Mouse (Mus musculus) CH12.LX (cell line): Measurements from ENCODE around the gene Gm10644. TPM values are rescaled to one million over a fixed set of nuclear protein-coding genes. Genes with fewer than 3 reads are reported as not detected.

Experiments used
- DNase-seq: peaks from one replicate; pipeline ENCODE4 v3.0.0-alpha.2; 2013; ENCODE audit errors: extremely low read depth
- H3K27ac ChIP-seq: 2 replicates; pipeline ENCODE4 v1.5.1; 2012; ENCODE audit warnings: low read depth, mild to moderate bottlenecking, control low read depth, moderate library complexity; ENCODE audit not compliant: insufficient read depth
- H3K27me3 ChIP-seq: replicated peaks from 2 replicates; pipeline ENCODE3; 2012; ENCODE audit warnings: inconsistent platforms
- H3K36me3 ChIP-seq, 2 experiments: replicated peaks in 1 of 2; 2 replicates each; pipeline versions ENCODE3 to v1.6.1; 2012; ENCODE audit warnings: inconsistent platforms in 1 of 2, low read length in 1 of 2, mild to moderate bottlenecking in 1 of 2, mixed read lengths in 1 of 2, moderate library complexity in 1 of 2; ENCODE audit not compliant: control insufficient read depth in 1 of 2, insufficient read depth in 1 of 2
- H3K4me1 ChIP-seq, 2 experiments: 2 replicates each; pipeline ENCODE4 v1.6.1; 2012; ENCODE audit warnings: inconsistent platforms in 1 of 2, moderate library complexity in 1 of 2; ENCODE audit not compliant: insufficient read depth in 2 of 2, control insufficient read depth in 1 of 2
- H3K4me2 ChIP-seq: 2 replicates; pipeline ENCODE4 v1.6.1; 2012; ENCODE audit warnings: low read depth, mild to moderate bottlenecking, control low read depth; ENCODE audit not compliant: poor library complexity, insufficient read depth, severe bottlenecking
- H3K4me3 ChIP-seq, 3 experiments: fragments of 150-350 bp in 1 of 3; sonication (generic) in 1 of 3; replicated peaks in 1 of 3; 2 replicates each; pipeline versions ENCODE3 to v1.5.1; 2011 to 2012; ENCODE audit warnings: low read depth in 2 of 3, low read length in 2 of 3, mild to moderate bottlenecking in 2 of 3, moderate library complexity in 2 of 3, control low read depth in 1 of 3, improper control_type of control experiment in 1 of 3, inconsistent platforms in 1 of 3, mixed read lengths in 1 of 3; ENCODE audit not compliant: poor library complexity in 1 of 3
- H3K79me2 ChIP-seq: replicated peaks from 2 replicates; pipeline ENCODE4 v1.6.1; 2012; ENCODE audit warnings: mild to moderate bottlenecking, moderate library complexity; ENCODE audit not compliant: control insufficient read depth, poor library complexity, insufficient read depth, severe bottlenecking; ENCODE audit errors: extremely low read depth
- H3K9ac ChIP-seq: 2 replicates; pipeline ENCODE4 v1.6.1; 2012; ENCODE audit warnings: low read depth, mild to moderate bottlenecking, control low read depth, moderate library complexity; ENCODE audit not compliant: insufficient read depth
- H3K9me3 ChIP-seq: replicated peaks from 2 replicates; pipeline ENCODE3; 2012; ENCODE audit warnings: low read length, inconsistent platforms, mixed read lengths
- BHLHE40 ChIP-seq: IDR thresholded peaks from 2 replicates; pipeline ENCODE4 v1.6.1; 2011; ENCODE audit warnings: mild to moderate bottlenecking, low read depth, low read length, improper control_type of control experiment
- CHD1 ChIP-seq: IDR thresholded peaks from 2 replicates; pipeline ENCODE4 v1.6.1; 2012; ENCODE audit warnings: low read depth, low read length, improper control_type of control experiment, inconsistent platforms
- CHD2 ChIP-seq: IDR thresholded peaks from 2 replicates; pipeline ENCODE4 v1.6.1; 2011; ENCODE audit warnings: low read length, improper control_type of control experiment
- E2F4 ChIP-seq: IDR thresholded peaks from 2 replicates; pipeline ENCODE4 v1.6.1; 2011; ENCODE audit warnings: low read depth, low read length, improper control_type of control experiment; ENCODE audit not compliant: insufficient replicate concordance
- ELF1 ChIP-seq: IDR thresholded peaks from 2 replicates; pipeline ENCODE4 v1.6.1; 2014; ENCODE audit warnings: low read depth, mild to moderate bottlenecking, inconsistent platforms, low read length, improper control_type of control experiment
- EP300 ChIP-seq: IDR thresholded peaks from 2 replicates; pipeline ENCODE4 v1.6.1; 2011; ENCODE audit warnings: low read length, improper control_type of control experiment
- HCFC1 ChIP-seq: IDR thresholded peaks from 2 replicates; pipeline ENCODE4 v1.6.1; 2012; ENCODE audit warnings: low read depth, mild to moderate bottlenecking, inconsistent platforms, low read length, improper control_type of control experiment
- JUN ChIP-seq: IDR thresholded peaks from 2 replicates; pipeline ENCODE4 v1.6.1; 2011; ENCODE audit warnings: low read depth, mild to moderate bottlenecking, low read length, improper control_type of control experiment, moderate library complexity; ENCODE audit not compliant: insufficient read depth
- JUND ChIP-seq: conservative IDR thresholded peaks from 2 replicates; pipeline ENCODE4 v1.6.1; 2011; ENCODE audit warnings: low read depth, low read length, improper control_type of control experiment
- MYC ChIP-seq: IDR thresholded peaks from 2 replicates; pipeline ENCODE4 v1.6.1; 2011; ENCODE audit warnings: low read depth, mild to moderate bottlenecking, improper control_type of control experiment, low read length
- NELFE ChIP-seq: IDR thresholded peaks from 2 replicates; pipeline ENCODE4 v1.6.1; 2011; ENCODE audit warnings: low read depth, low read length, improper control_type of control experiment
- NRF1 ChIP-seq: IDR thresholded peaks from 2 replicates; pipeline ENCODE4 v1.6.1; 2014; ENCODE audit warnings: low read depth, mild to moderate bottlenecking, inconsistent platforms, low read length, improper control_type of control experiment, moderate library complexity
- POLR2A ChIP-seq: IDR thresholded peaks from 2 replicates; pipeline ENCODE4 v1.6.1; 2011; ENCODE audit warnings: low read depth, mild to moderate bottlenecking, improper control_type of control experiment, low read length
- POLR2AphosphoS2 ChIP-seq: IDR thresholded peaks from 2 replicates; pipeline ENCODE4 v1.6.1; 2011; ENCODE audit warnings: low read depth, low read length, improper control_type of control experiment
- RAD21 ChIP-seq: IDR thresholded peaks from 2 replicates; pipeline ENCODE4 v1.6.1; 2011; ENCODE audit warnings: low read depth, mild to moderate bottlenecking, low read length, improper control_type of control experiment, moderate library complexity
- RCOR1 ChIP-seq: conservative IDR thresholded peaks from 2 replicates; pipeline ENCODE4 v1.6.1; 2012; ENCODE audit warnings: low read depth, mild to moderate bottlenecking, inconsistent platforms, low read length, improper control_type of control experiment
- SIN3A ChIP-seq: IDR thresholded peaks from 2 replicates; pipeline ENCODE4 v1.6.1; 2012; ENCODE audit warnings: low read length, improper control_type of control experiment, inconsistent platforms
- SMC3 ChIP-seq: IDR thresholded peaks from 2 replicates; pipeline ENCODE4 v1.6.1; 2011; ENCODE audit warnings: low read depth, low read length, improper control_type of control experiment
- TBP ChIP-seq: conservative IDR thresholded peaks from 2 replicates; pipeline ENCODE4 v1.6.1; 2011; ENCODE audit warnings: low read depth, low read length, improper control_type of control experiment
- USF1 ChIP-seq: IDR thresholded peaks from 2 replicates; pipeline ENCODE4 v1.6.1; 2014; ENCODE audit warnings: low read depth, mild to moderate bottlenecking, inconsistent platforms, low read length, improper control_type of control experiment
- ZC3H11A ChIP-seq: IDR thresholded peaks from 2 replicates; pipeline ENCODE4 v1.6.1; 2012; ENCODE audit warnings: low read depth, mild to moderate bottlenecking, inconsistent platforms, low read length, improper control_type of control experiment
- ZMIZ1 ChIP-seq: IDR thresholded peaks from 2 replicates; pipeline ENCODE4 v1.6.1; 2012; ENCODE audit warnings: low read depth, mild to moderate bottlenecking, inconsistent platforms, low read length, improper control_type of control experiment
- dilution Hi-C: fragments of 300-500 bp; cut with MboI; formaldehyde crosslinking; loops from 2 replicates; pipeline ENCODE4 v1.14.3; 2020; ENCODE audit warnings: low sequenced_read_pairs; ENCODE audit not compliant: extremely low pct_unique_long_range_greater_than_20kb, extremely low pct_ligation_motif_present
- in situ Hi-C: fragments of 300-500 bp; cut with MboI; formaldehyde crosslinking; loops from 3 replicates; pipeline ENCODE4 v1.14.3; 2019; ENCODE audit warnings: low sequenced_read_pairs, low pct_ligation_motif_present, low pct_unique_long_range_greater_than_20kb, mixed read lengths
- polyA plus RNA-seq: library from polyadenylated mRNA; unstranded; fragments of >175 nt; gene quantifications from 2 replicates; pipeline ENCODE4 v1.2.1, GENCODE M21; 2012; ENCODE audit warnings: low read depth; ENCODE audit not compliant: insufficient read length
- total RNA-seq, 2 experiments: library from RNA; depleted of rRNA; stranded (reverse); fragments of 300-350 nt in 1 of 2; fragments of >200 nt in 1 of 2; gene quantifications; 2 replicates each; pipeline ENCODE4 v1.2.3; 2012 to 2014

Gm10644 gene
- total and polyA plus RNA-seq, 3 experiments, result 0.44 to 1.7 (median 0.58) TPM

DNA sequence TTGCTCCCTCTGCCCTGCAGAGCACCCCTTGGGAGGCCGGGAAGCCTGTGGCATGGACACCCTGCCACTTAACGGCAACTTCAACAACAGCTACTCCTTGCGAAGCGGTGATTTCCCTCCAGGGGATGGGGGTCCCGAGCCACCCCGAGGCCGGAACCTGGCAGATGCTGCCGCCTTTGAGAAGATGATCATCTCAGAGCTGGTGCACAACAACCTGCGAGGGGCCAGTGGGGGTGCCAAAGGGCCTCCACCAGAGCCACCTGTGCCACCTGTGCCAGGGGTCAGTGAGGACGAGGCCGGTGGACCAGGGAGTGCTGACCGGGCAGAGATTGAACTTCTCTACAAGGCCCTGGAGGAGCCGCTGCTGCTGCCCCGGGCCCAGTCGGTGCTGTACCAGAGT is 16.7 kb downstream of the Gm10644 start:
- Histone ChIP-seq H3K36me3 (peaks cover 36 to 75% of the 10 kb centered on the region in 2 experiments), H3K9ac (no peak overlapping the region), H3K27me3 (no peaks in the 10 kb centered on the region), H3K4me3 (no peak overlapping the region), H3K4me1 (no peaks in the 10 kb centered on the region), H3K79me2 (no peaks in the 10 kb centered on the region), H3K27ac (no peak overlapping the region), H3K9me3 (no peaks in the 10 kb centered on the region), H3K4me2 (no peak overlapping the region)
- no peak for DNase-seq
- TF ChIP-seq ZMIZ1 (no peak), BHLHE40 (no peak), POLR2AphosphoS2 (no peak), NRF1 (no peak), ELF1 (no peak), TBP (no peak), JUND (no peak), HCFC1 (no peak), EP300 (no peak), SMC3 (no peak), CHD1 (no peak), NELFE (no peak), CHD2 (no peak), JUN (no peak), SIN3A (no peak), E2F4 (no peak), USF1 (no peak)
- dilution Hi-C loops, result no loop called here
- in situ Hi-C loops, result no loop called here

DNA sequence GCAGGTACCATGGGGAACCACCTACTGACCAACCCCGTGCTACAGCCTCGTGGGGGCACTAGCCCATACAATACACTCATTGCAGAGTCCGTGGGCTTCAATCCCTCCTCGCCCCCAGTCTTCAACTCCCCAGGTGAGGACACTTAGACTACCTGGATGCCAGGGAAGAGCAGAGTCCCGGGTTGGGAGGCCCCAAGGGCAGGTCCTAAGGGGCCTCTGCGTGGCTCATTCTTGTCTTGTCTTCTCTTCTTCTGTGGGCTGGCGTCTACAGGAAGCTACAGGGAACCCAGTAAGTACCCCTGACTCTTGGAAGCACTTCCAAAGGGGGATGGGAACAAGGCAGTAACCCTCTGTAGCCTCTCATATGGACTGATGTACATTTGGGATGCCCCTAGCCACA is 17.4 kb downstream of the Gm10644 start:
- in situ Hi-C loops (no loop called here), dilution Hi-C loops (no loop called here)
- TF ChIP-seq TBP (no peak), RCOR1 (no peak), USF1 (no peak), ZC3H11A (no peak), NRF1 (no peak), NELFE (no peak), HCFC1 (no peak), POLR2A (no peak), EP300 (no peak), MYC (no peak), RAD21 (no peak)
- no peak overlapping the region for H3K4me3 ChIP-seq
- H3K4me1 ChIP-seq, result no peaks in the 10 kb centered on the region
- H3K9ac ChIP-seq, result no peak overlapping the region
- H3K79me2 ChIP-seq, result no peaks in the 10 kb centered on the region
- no peaks in the 10 kb centered on the region for H3K27me3 ChIP-seq
- DNase-seq, result no peak
- no peak overlapping the region for H3K4me2 ChIP-seq
- no peaks in the 10 kb centered on the region for H3K9me3 ChIP-seq
- peaks cover 40 to 82% of the 10 kb centered on the region in 2 experiments for H3K36me3 ChIP-seq
- H3K27ac ChIP-seq, result no peak overlapping the region
